Mouse (Mus musculus) hindbrain, embryonic 15.5 days (tissue): ENCODE measurements around the gene Igdcc3. TPM values are rescaled to one million over a fixed set of nuclear protein-coding genes. Genes with fewer than 3 reads are reported as not detected.
A peak's percentile ranks its signal among the peaks of the same experiment; 100 is the strongest.
"Not testable (repeated sequence)": the region's sequence is repeated elsewhere in the genome, so short reads cannot be mapped to it uniquely, and the experiment has no call there.

Source experiments
- ATAC-seq: fragments of 200-750 bp; cut with Nextera tagmentation; 2 replicates; pipeline ENCODE4 v1.8.0; 2017; ENCODE audit warnings: low read depth, moderate number of reproducible peaks, moderate TSS enrichment; ENCODE audit not compliant: low FRiP score
- H3K27ac ChIP-seq: fragments of 300-500 bp; sonication (generic); replicated peaks from 2 replicates; pipeline ENCODE4 v1.5.1; 2015; ENCODE audit warnings: mild to moderate bottlenecking, inconsistent platforms
- H3K27me3 ChIP-seq: fragments of 300-500 bp; sonication (generic); 2 replicates; pipeline ENCODE4 v1.6.1; 2015; ENCODE audit warnings: control low read depth, inconsistent platforms
- H3K36me3 ChIP-seq: fragments of 300-500 bp; sonication (generic); 2 replicates; pipeline ENCODE4 v1.6.1; 2015; ENCODE audit warnings: control low read depth, inconsistent platforms
- H3K4me1 ChIP-seq: fragments of 300-500 bp; sonication (generic); replicated peaks from 2 replicates; pipeline ENCODE4 v1.6.1; 2015; ENCODE audit warnings: control low read depth, inconsistent platforms
- H3K4me2 ChIP-seq: fragments of 300-500 bp; sonication (generic); 2 replicates; pipeline ENCODE4 v1.6.1; 2015; ENCODE audit warnings: moderate library complexity, mild to moderate bottlenecking, inconsistent platforms
- H3K4me3 ChIP-seq: fragments of 300-500 bp; sonication (generic); 2 replicates; pipeline ENCODE4 v1.5.1; 2015; ENCODE audit warnings: mild to moderate bottlenecking, inconsistent platforms
- H3K9ac ChIP-seq: fragments of 300-500 bp; sonication (generic); 2 replicates; pipeline ENCODE4 v1.6.1; 2015; ENCODE audit warnings: inconsistent platforms
- H3K9me3 ChIP-seq: fragments of 300-500 bp; sonication (generic); 2 replicates; pipeline ENCODE4 v1.6.1; 2016; ENCODE audit warnings: control low read depth, inconsistent platforms
- WGBS: fragments of 180-500 bp; shearing (Covaris S2); methylation state at CpG from one replicate; pipeline ENCODE4 v1.1.7; 2015; 5-methylcytosine and 5-hydroxymethylcytosine counted together
- polyA plus RNA-seq: library from polyadenylated mRNA; unstranded; fragments of >200 nt; fragmentation: Nextera tagmentation; extraction: Ambion mirVana; gene quantifications from 2 replicates; pipeline ENCODE4 v1.2.1, GENCODE M21; 2015

Igdcc3 gene
- polyA plus RNA-seq, 1 experiment from 2014 or later: 9.9 TPM

- ATAC-seq: no peak; the same call in 1 of the 2 replicates
- Histone ChIP-seq H3K27me3 (no peaks in the 10 kb centered on the region), H3K9me3 (no peaks in the 10 kb centered on the region), H3K4me1 (peaks cover 18% of the 10 kb centered on the region), H3K27ac (peak overlapping the region; percentile 91), H3K4me3 (peak overlapping the region; percentile 64), H3K4me2 (peak overlapping the region; percentile 72), H3K36me3 (no peaks in the 10 kb centered on the region), H3K9ac (peak overlapping the region; percentile 78)
- 10% methylated on average over 31 of the region's 31 CpGs for WGBS
Observed at GRCm38 (mm10) chr9:65215494-65216126, 74.6 kb downstream of the Igdcc3 start.

- H3K9ac ChIP-seq: no peak overlapping the region
- no peaks in the 10 kb centered on the region for H3K36me3 ChIP-seq
- no peak overlapping the region for H3K27ac ChIP-seq
- peaks cover 18% of the 10 kb centered on the region for H3K4me1 ChIP-seq
- no peaks in the 10 kb centered on the region for H3K9me3 ChIP-seq
- H3K4me3 ChIP-seq: no peak overlapping the region
- no peaks in the 10 kb centered on the region for H3K27me3 ChIP-seq
- ATAC-seq: no peak
- 74% methylated on average over 8 of the region's 8 CpGs for WGBS
- H3K4me2 ChIP-seq: no peak overlapping the region
Observed at GRCm38 (mm10) chr9:65216972-65217371, 76.0 kb downstream of the Igdcc3 start.

GRCm38 (mm10) chr9:65217661-65218060, 76.7 kb downstream of the Igdcc3 start:
- H3K27ac ChIP-seq: no peak overlapping the region
- H3K9ac ChIP-seq: no peak overlapping the region
- no peak overlapping the region for H3K4me3 ChIP-seq
- H3K4me1 ChIP-seq: peaks cover 18% of the 10 kb centered on the region
- H3K4me2 ChIP-seq: no peak overlapping the region
- no peak for ATAC-seq
- H3K36me3 ChIP-seq: no peaks in the 10 kb centered on the region
- WGBS: 78% methylated on average over 6 of the region's 6 CpGs
- no peaks in the 10 kb centered on the region for H3K27me3 ChIP-seq
- H3K9me3 ChIP-seq: no peaks in the 10 kb centered on the region

DNA sequence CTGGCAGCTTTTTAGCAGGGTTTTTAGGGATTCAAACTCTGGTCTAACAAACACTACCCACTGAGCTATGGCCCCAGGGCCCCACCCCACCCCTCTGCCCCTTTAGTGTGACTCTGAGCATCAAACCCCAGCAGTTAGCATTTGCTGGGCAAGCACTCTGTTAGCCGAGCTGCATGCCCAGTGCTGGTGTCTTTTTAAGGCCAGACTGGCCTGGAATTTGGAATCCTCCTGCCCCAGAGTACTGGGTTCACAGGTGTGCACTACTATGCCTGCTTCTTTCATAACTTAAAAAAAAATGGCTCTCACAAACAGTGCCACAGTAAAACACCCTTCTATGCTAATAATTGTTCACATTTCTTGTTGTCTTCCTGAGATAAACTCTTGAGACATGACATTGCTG, 77.9 kb downstream of the Igdcc3 start:
- Histone ChIP-seq H3K9ac (no peak overlapping the region), H3K9me3 (no peaks in the 10 kb centered on the region), H3K4me1 (peaks cover 18% of the 10 kb centered on the region), H3K27ac (no peak overlapping the region), H3K27me3 (no peaks in the 10 kb centered on the region), H3K4me2 (no peak overlapping the region), H3K4me3 (no peak overlapping the region), H3K36me3 (no peaks in the 10 kb centered on the region)
- WGBS: 63% methylated on average over 1 of the region's 1 CpGs
- ATAC-seq: no peak

GRCm38 (mm10) chr9:65220398-65220797, 79.4 kb downstream of the Igdcc3 start:
- not testable (repeated sequence) for H3K4me2 ChIP-seq, ATAC-seq

GRCm38 (mm10) chr9:65223927-65224326, 82.9 kb downstream of the Igdcc3 start:
- no peak overlapping the region for H3K9ac ChIP-seq
- no peaks in the 10 kb centered on the region for H3K9me3 ChIP-seq
- ATAC-seq: no peak
- no peak overlapping the region for H3K4me3 ChIP-seq
- no peak overlapping the region for H3K4me2 ChIP-seq
- H3K36me3 ChIP-seq: 0 out of 2 replicates have a peak, but pooled peaks cover 3% of the 10 kb centered on the region
- H3K27me3 ChIP-seq: no peaks in the 10 kb centered on the region
- H3K4me1 ChIP-seq: no peaks in the 10 kb centered on the region
- WGBS: 89% methylated on average over 6 of the region's 6 CpGs
- no peak overlapping the region for H3K27ac ChIP-seq

More at GRCm38 (mm10) chr9:65220398-65220797, 79.4 kb downstream of the Igdcc3 start:
- not testable (repeated sequence) for H3K27ac ChIP-seq, H3K9ac ChIP-seq, H3K4me3 ChIP-seq, H3K9me3 ChIP-seq, H3K27me3 ChIP-seq, H3K36me3 ChIP-seq
- WGBS: 47% methylated on average over 3 of the region's 3 CpGs
- H3K4me1 ChIP-seq: peaks cover 13% of the 10 kb centered on the region

DNA sequence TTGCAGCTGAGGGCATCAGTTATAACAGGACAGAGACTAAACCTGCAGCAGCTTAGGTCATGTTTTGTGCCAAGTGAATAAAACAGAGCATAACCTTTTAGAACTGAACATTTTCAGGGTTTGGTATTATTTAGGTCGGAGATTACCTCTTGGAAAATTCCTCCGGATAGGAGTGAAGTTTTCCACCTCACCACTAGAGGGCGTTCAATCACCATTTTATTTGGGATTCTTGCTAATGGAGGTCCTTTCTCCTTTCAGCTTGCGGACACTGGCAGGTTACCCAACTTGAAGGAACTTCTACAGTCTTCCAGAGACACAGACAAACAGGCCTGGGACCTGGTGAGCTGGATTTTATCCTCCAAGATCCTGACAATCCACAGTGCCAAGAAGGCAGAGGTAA, 84.8 kb downstream of the Igdcc3 start:
- Histone ChIP-seq H3K4me1 (no peaks in the 10 kb centered on the region), H3K27ac (no peak overlapping the region), H3K9me3 (no peaks in the 10 kb centered on the region), H3K9ac (no peak overlapping the region), H3K4me3 (no peak overlapping the region), H3K4me2 (no peak overlapping the region), H3K27me3 (no peaks in the 10 kb centered on the region), H3K36me3 (0 out of 2 replicates have a peak, but pooled peaks cover 3% of the 10 kb centered on the region)
- 40% methylated on average over 4 of the region's 4 CpGs for WGBS
- ATAC-seq: no peak

DNA sequence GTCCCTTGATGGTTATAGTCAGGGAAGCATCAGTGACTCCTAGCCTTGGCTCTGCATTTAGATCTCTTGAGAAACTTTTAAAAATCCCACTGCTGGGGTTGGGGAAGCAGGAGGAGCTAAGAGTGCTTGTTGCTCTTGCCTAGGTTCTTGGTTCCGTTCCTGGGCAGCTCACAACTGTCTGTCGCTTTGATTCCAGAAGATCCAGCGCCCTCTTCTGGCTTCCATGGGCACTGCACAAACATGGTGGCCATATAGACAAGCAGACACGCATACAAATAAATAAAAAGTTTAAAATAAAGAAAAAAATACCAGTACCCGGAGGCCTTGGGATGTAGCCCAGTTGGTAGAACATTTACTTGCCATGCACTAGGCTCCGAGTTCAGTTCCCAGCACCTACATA, 89.3 kb downstream of the Igdcc3 start:
- no peak overlapping the region for H3K27ac ChIP-seq
- no peak overlapping the region for H3K4me3 ChIP-seq
- 0 out of 2 replicates have a peak, but pooled peaks cover 4% of the 10 kb centered on the region for H3K4me1 ChIP-seq
- WGBS: 78% methylated on average over 6 of the region's 6 CpGs
- no peaks in the 10 kb centered on the region for H3K9me3 ChIP-seq
- H3K9ac ChIP-seq: no peak overlapping the region
- peaks cover 11% of the 10 kb centered on the region; the same call in 1 of the 2 replicates for H3K36me3 ChIP-seq
- H3K4me2 ChIP-seq: no peak overlapping the region
- ATAC-seq: no peak
- H3K27me3 ChIP-seq: no peaks in the 10 kb centered on the region

DNA sequence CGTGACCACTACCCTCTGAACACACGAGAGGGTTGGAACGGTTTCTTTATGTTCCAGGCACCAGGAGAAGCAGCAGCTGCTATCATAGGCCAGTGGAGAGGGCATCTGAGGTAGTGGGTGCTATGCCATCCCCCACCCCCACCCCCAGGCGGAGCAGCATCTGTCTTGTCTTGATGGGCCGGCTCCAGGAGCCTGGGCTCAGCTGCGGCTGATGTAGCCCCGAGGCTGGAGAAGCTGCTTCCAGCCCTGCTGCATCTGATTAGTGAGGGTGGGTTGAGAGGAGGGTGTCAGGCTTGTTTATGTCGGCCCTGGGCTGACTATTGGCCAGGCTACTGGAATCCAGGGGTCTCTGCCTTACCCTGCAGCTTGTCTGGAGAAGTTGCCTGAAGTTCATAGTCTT, 90.3 kb downstream of the Igdcc3 start:
- H3K27me3 ChIP-seq: no peaks in the 10 kb centered on the region
- 32% methylated on average over 8 of the region's 8 CpGs for WGBS
- ATAC-seq: peak; percentile 6; the same call in 1 of the 2 replicates
- peaks cover 10% of the 10 kb centered on the region; the same call in 1 of the 2 replicates for H3K36me3 ChIP-seq
- no peak overlapping the region for H3K9ac ChIP-seq
- H3K27ac ChIP-seq: no peak overlapping the region
- no peak overlapping the region for H3K4me2 ChIP-seq
- 0 out of 2 replicates have a peak, but pooled peaks cover 4% of the 10 kb centered on the region for H3K4me1 ChIP-seq
- no peak overlapping the region for H3K4me3 ChIP-seq
- no peaks in the 10 kb centered on the region for H3K9me3 ChIP-seq

- H3K27ac ChIP-seq: no peak overlapping the region
- peaks cover 8% of the 10 kb centered on the region; the same call in 1 of the 2 replicates for H3K36me3 ChIP-seq
- H3K4me3 ChIP-seq: no peak overlapping the region
- WGBS: 90% methylated on average over 9 of the region's 9 CpGs
- H3K9ac ChIP-seq: no peak overlapping the region
- ATAC-seq: no peak
- no peaks in the 10 kb centered on the region for H3K9me3 ChIP-seq
- H3K4me2 ChIP-seq: no peak overlapping the region
- 0 out of 2 replicates have a peak, but pooled peaks cover 8% of the 10 kb centered on the region for H3K4me1 ChIP-seq
- no peaks in the 10 kb centered on the region for H3K27me3 ChIP-seq
Observed at GRCm38 (mm10) chr9:65233243-65233985, 92.4 kb downstream of the Igdcc3 start.

GRCm38 (mm10) chr9:65234734-65235133, 93.7 kb downstream of the Igdcc3 start:
- peaks cover 8% of the 10 kb centered on the region; the same call in 1 of the 2 replicates for H3K36me3 ChIP-seq
- no peak overlapping the region for H3K4me2 ChIP-seq
- H3K4me3 ChIP-seq: no peak overlapping the region
- no peak for ATAC-seq
- no peaks in the 10 kb centered on the region for H3K27me3 ChIP-seq
- H3K4me1 ChIP-seq: 0 out of 2 replicates have a peak, but pooled peaks cover 9% of the 10 kb centered on the region
- no peak overlapping the region for H3K27ac ChIP-seq
- H3K9me3 ChIP-seq: no peaks in the 10 kb centered on the region
- no peak overlapping the region for H3K9ac ChIP-seq
- 88% methylated on average over 3 of the region's 3 CpGs for WGBS
